Mouse (Mus musculus) gastrocnemius, postnatal 10 days (tissue): ENCODE results near the gene Vmn1r132. TPM values are rescaled to one million over a fixed set of nuclear protein-coding genes. Genes with fewer than 3 reads are reported as not detected.
"Not testable (repeated sequence)": the region's sequence is repeated elsewhere in the genome, so short reads cannot be mapped to it uniquely, and the experiment has no call there.

ENCODE experiments used
- DNase-seq: peaks from one replicate; pipeline ENCODE4 v3.0.0; 2021; ENCODE audit warnings: mixed read lengths
- long read RNA-seq, 2 experiments: library from polyadenylated mRNA; stranded (forward); transcript quantifications; one replicate each; pipeline ENCODE4 v2.0.0; 2021
- total RNA-seq, 2 experiments: library from RNA; stranded (reverse); gene quantifications; 2 replicates each; pipeline ENCODE4 v1.2.3; 2021

Vmn1r132 gene
- total RNA-seq, result not detected
- long read RNA-seq, experiment 1, result 0 reads
- long read RNA-seq, experiment 2, result 0 reads

GRCm38 (mm10) chr7:21613792-21614191, at the start of gene Vmn1r132:
Vmn1r132 (plus strand) TSS chr7:21614092.
- not testable (repeated sequence) for DNase-seq

Other genes starting within 250 kb of the Vmn1r132 start
- gene Gm6882, start 181.3 kb upstream of the Vmn1r132 start, total RNA-seq, result not detected
- not detected for gene Vmn1r130, start 102.3 kb upstream of the Vmn1r132 start, total RNA-seq
- gene Vmn1r131, start 68.0 kb upstream of the Vmn1r132 start, total RNA-seq, result not detected
- gene Gm4175, start 147.4 kb downstream of the Vmn1r132 start, total RNA-seq, result not detected
- not detected for gene Gm4177, start 182.6 kb downstream of the Vmn1r132 start, total RNA-seq
- gene Vmn1r135, start 218.3 kb downstream of the Vmn1r132 start, total RNA-seq, result not detected
- not detected for gene Gm5725, start 230.2 kb downstream of the Vmn1r132 start, total RNA-seq